Mouse (Mus musculus): ENCODE data around the gene Bahcc1.

Gene Bahcc1

GRCm38 (mm10) chr11:120261416-120262355, 28.9 kb downstream of the Bahcc1 start:
- peak; percentile 92 to 94 for DNase-seq

- peak; percentile 86 to 91 for DNase-seq
These were observed 29.7 kb downstream of the Bahcc1 start for GRCm38 (mm10) chr11:120262356-120262901.

- DNase-seq = no peak
These were observed 30.4 kb downstream of the Bahcc1 start for GRCm38 (mm10) chr11:120263176-120263575.

GRCm38 (mm10) chr11:120264008-120264407, 31.3 kb downstream of the Bahcc1 start:
- DNase-seq = peak in 1 of 2 experiments; percentile 54

- DNase-seq = no peak
These were observed 32.7 kb downstream of the Bahcc1 start for GRCm38 (mm10) chr11:120265458-120265857.

GRCm38 (mm10) chr11:120266259-120266758, 33.6 kb downstream of the Bahcc1 start:
- peak in 1 of 2 experiments; percentile 61 for DNase-seq

GRCm38 (mm10) chr11:120267274-120267673, 34.5 kb downstream of the Bahcc1 start:
- DNase-seq = no peak

GRCm38 (mm10) chr11:120267676-120268075, 34.9 kb downstream of the Bahcc1 start:
- no peak for DNase-seq

GRCm38 (mm10) chr11:120268195-120268967, 35.6 kb downstream of the Bahcc1 start:
- DNase-seq = no peak

GRCm38 (mm10) chr11:120269007-120269406, 36.3 kb downstream of the Bahcc1 start:
- DNase-seq = no peak

- peak in 1 of 2 experiments; percentile 42 for DNase-seq
These were observed 36.9 kb downstream of the Bahcc1 start for GRCm38 (mm10) chr11:120269498-120270104.

- peak in 1 of 2 experiments; percentile 63 for DNase-seq
These were observed 46.6 kb downstream of the Bahcc1 start for GRCm38 (mm10) chr11:120279335-120279734.

GRCm38 (mm10) chr11:120280281-120280773, 47.6 kb downstream of the Bahcc1 start:
- peak; percentile 74 to 79 for DNase-seq

GRCm38 (mm10) chr11:120280774-120281173, 48.0 kb downstream of the Bahcc1 start:
- no peak for DNase-seq

GRCm38 (mm10) chr11:120281197-120281596, 48.5 kb downstream of the Bahcc1 start:
- DNase-seq = peak; percentile 58 to 72

- DNase-seq = peak; percentile 46 to 61
These were observed 50.8 kb downstream of the Bahcc1 start for GRCm38 (mm10) chr11:120283542-120283941.

- no peak for DNase-seq
These were observed 56.9 kb downstream of the Bahcc1 start for GRCm38 (mm10) chr11:120289644-120290043.

- peak in 1 of 2 experiments; percentile 9 for DNase-seq
These were observed 57.5 kb downstream of the Bahcc1 start for GRCm38 (mm10) chr11:120290266-120290665.

GRCm38 (mm10) chr11:120293714-120294113, 61.0 kb downstream of the Bahcc1 start:
- peak in 1 of 2 experiments; percentile 46 for DNase-seq

- DNase-seq = peak; percentile 41 to 63
These were observed 63.8 kb downstream of the Bahcc1 start for GRCm38 (mm10) chr11:120296305-120297144.

- DNase-seq = no peak
These were observed 65.0 kb downstream of the Bahcc1 start for GRCm38 (mm10) chr11:120297767-120298166.

Data from kidney, postnatal 4 days (tissue).